Mouse (Mus musculus): ENCODE data around the gene Aqp6.

The Aqp6 gene

GRCm38 (mm10) chr15:99649067-99649761 is 48.0 kb downstream of the Aqp6 start:
- DNase-seq: no peak

GRCm38 (mm10) chr15:99650304-99650703 is 49.1 kb downstream of the Aqp6 start:
- no peak for DNase-seq

GRCm38 (mm10) chr15:99651163-99651872 is 50.1 kb downstream of the Aqp6 start, which contains the start of gene Racgap1:
Gene Racgap1 (minus strand): TSS chr15:99651656.
- DNase-seq: peak; percentile 97 to 98

DNA sequence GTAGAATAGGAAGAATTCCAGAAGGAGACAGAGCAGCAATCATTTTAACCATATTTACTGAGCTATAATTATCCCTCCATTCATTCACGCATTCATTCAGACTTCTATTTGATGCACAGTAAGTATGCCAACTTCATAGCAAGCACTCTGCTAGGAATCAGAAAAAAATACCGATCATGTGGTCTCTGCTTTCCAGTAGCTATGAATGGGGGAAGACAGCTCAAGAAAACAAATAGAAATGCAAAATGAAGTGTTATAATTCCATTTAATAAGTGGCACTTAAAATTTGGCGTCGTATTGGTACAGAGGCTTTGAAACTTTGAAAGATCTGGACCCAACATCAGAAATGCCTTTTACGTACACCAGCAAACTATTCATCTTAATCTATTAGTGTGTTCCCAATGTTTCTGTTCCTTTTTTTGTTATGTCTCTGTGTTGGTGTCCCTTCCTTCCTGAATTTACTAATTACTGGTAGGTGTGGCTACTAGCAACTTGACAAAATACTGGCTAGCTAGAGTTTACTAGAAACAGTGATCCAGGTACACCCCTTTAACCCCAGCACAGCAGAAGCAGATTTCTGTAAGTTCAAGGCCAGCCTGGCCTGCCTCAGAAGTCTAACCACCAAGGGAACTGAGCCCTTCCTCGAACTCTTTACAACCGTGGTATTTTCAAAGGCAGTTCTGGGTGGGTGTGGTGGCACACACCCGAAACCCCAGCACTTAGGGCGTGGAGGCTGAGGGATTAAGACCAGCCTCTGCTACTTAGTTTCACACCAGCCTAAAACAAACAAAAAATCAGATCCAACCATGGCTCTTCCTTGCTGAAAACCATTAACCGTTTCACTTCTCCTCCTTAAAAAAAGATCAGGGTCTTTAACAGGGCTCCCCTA is 51.0 kb downstream of the Aqp6 start:
- DNase-seq: no peak

DNA sequence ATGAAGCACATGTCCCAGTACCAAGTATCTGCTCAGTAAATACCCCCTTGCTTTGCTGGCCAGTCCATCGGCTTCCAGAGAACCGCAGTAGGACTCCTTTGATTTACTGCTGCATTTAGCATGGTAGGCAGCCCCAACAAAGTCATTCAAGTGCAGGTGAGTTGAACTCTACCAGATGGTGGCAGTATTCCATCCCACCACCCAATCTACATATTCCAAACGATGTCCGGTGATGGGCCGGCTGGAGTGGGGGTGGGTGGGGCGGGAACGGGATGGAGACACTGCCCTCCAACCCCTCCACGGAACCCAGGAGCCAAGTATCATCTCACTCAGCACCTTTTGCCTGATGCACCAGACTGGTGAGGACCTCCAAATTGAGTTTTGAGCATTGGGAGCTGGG is 52.1 kb downstream of the Aqp6 start:
- no peak for DNase-seq

- DNase-seq: no peak
These were observed 52.7 kb downstream of the Aqp6 start for GRCm38 (mm10) chr15:99653876-99654275.

All from cerebellum, postnatal 36 days (tissue).